27 mouse cellular contexts compared by ENCODE assay signal in the genomic region with DNA sequence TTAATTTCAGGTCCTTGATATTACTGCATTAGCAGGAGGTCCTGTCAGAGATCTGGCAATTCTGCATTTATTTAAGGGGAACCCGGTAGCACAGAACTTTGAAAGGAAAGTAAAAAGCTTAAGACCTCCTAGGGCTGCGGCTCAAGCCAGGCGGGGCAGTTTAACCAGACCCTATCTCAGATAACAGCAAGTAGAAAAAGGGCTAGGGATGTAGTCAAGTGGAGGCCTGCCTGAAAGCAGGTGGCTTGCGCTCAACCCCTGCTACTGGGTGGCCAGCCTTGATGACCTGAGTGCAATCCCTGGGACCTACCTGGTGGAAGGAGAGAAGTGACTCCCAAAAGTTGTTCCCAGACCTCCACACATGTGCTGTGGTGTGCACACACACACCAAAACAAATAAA. TPM values are rescaled to one million over a fixed set of nuclear protein-coding genes. Genes with fewer than 3 reads are reported as not detected.
A peak's percentile ranks its signal among the peaks of the same experiment; 100 is the strongest.
DNase-seq lines count a peak whose midpoint lies in the region; ATAC-seq and TF ChIP-seq lines count a peak whose summit lies in the region.
"Had no signal": no experiment of that assay in that cellular context is flagged by ENCODE, and none has a peak within 500 bp of the region (broad histone marks: within the 10 kb centered on the region; RNA-seq: fewer than 3 reads in every experiment).

No protein-coding gene starts in this region.

- ATAC-seq in liver, embryonic 11.5 days (replicated peaks; ENCODE audit: low FRiP score): peak; percentile 58; the same call in 1 of the 2 replicates
- ATAC-seq in G1E (ENCODE audit: extremely low read depth, insufficient number of reproducible peaks, low FRiP score, poor library complexity, severe bottlenecking): 0 out of 2 replicates have a peak, but pooled peaks have one; percentile 15
- peak; percentile 47; the same call in 1 of the 2 replicates for ATAC-seq in megakaryocyte-erythroid progenitor cell, adult 5-6 weeks (replicated peaks; ENCODE audit: low FRiP score, low TSS enrichment, poor library complexity, severe bottlenecking)
- ATAC-seq: CD4-positive, CD25-positive, alpha-beta regulatory T cell, adult 4 months; forebrain, embryonic 13.5 days; forebrain, embryonic 15.5 days; forebrain, postnatal 0 days had no signal

- WGBS in liver, embryonic 11.5 days: 62% methylated on average over 4 of the region's 4 CpGs

- no peaks in the 10 kb centered on the region for H3K36me3 ChIP-seq in liver, embryonic 11.5 days (ENCODE audit: control insufficient read depth, insufficient read depth, low read length)
- no peaks in the 10 kb centered on the region for H3K36me3 ChIP-seq in G1E (replicated peaks)
- H3K36me3 ChIP-seq: embryonic facial prominence, embryonic 10.5 days; embryonic facial prominence, embryonic 12.5 days; forebrain, embryonic 15.5 days had no signal

- no peak for DNase-seq in liver, embryonic 11.5 days (ENCODE audit: low spot score)
- no peak for DNase-seq in liver
- DNase-seq in G1E (ENCODE audit: low spot score): no peak
- no peak for DNase-seq in urinary bladder, postnatal 4 days (ENCODE audit: low spot score in 2 of 2)
- DNase-seq: adrenal gland, adult 2 months; adrenal gland, postnatal 10 days; adrenal gland, postnatal 25 days; B cell, adult 2 months; cerebellum, adult 11 months; cerebellum, adult 18-20 months; cerebellum, adult 8-10 months; cerebellum, adult 9-11 months; cerebellum, postnatal 25 days; forebrain, postnatal 0 days had no signal

- no peak overlapping the region for H3K4me3 ChIP-seq in liver, embryonic 11.5 days (ENCODE audit: low read depth, low read length)
- no peak overlapping the region for H3K4me3 ChIP-seq in G1E (ENCODE audit: low read depth, low read length)
- H3K4me3 ChIP-seq: embryonic facial prominence, embryonic 10.5 days; embryonic facial prominence, embryonic 12.5 days; forebrain, embryonic 13.5 days; forebrain, embryonic 15.5 days had no signal

- no peak overlapping the region for H3K4me2 ChIP-seq in liver, embryonic 11.5 days
- H3K4me2 ChIP-seq: embryonic facial prominence, embryonic 12.5 days; forebrain, embryonic 13.5 days; forebrain, embryonic 15.5 days had no signal

- H3K9me3 ChIP-seq in liver, embryonic 11.5 days (ENCODE audit: control insufficient read depth, low read length): no peaks in the 10 kb centered on the region
- no peaks in the 10 kb centered on the region; the same call in 1 of the 2 replicates for H3K9me3 ChIP-seq in G1E (replicated peaks)
- H3K9me3 ChIP-seq: embryonic facial prominence, embryonic 10.5 days; embryonic facial prominence, embryonic 12.5 days; forebrain, embryonic 13.5 days; forebrain, embryonic 15.5 days had no signal

- TF ChIP-seq CTCF in G1E (IDR thresholded peaks at IDR 0.05; ENCODE audit: low read depth, low read length): no peak

- no peak overlapping the region for H3K27ac ChIP-seq in liver, embryonic 11.5 days (ENCODE audit: low read depth, low read length)
- H3K27ac ChIP-seq: embryonic facial prominence, embryonic 10.5 days; embryonic facial prominence, embryonic 12.5 days; forebrain, embryonic 13.5 days; forebrain, embryonic 15.5 days had no signal

- no peaks in the 10 kb centered on the region for H3K27me3 ChIP-seq in liver, embryonic 11.5 days (replicated peaks; ENCODE audit: control insufficient read depth, insufficient read depth, low read length)
- no peaks in the 10 kb centered on the region for H3K27me3 ChIP-seq in G1E (ENCODE audit: insufficient read depth, low read length)
- H3K27me3 ChIP-seq: CH12.LX; embryonic facial prominence, embryonic 12.5 days; forebrain, embryonic 13.5 days; forebrain, embryonic 15.5 days had no signal

- H3K4me1 ChIP-seq in liver, embryonic 11.5 days (replicated peaks; ENCODE audit: control insufficient read depth, insufficient read depth, low read length): no peaks in the 10 kb centered on the region
- H3K4me1 ChIP-seq in G1E (ENCODE audit: insufficient read depth, low read depth, low read length): peaks cover 6% of the 10 kb centered on the region
- H3K4me1 ChIP-seq: embryonic facial prominence, embryonic 10.5 days; embryonic facial prominence, embryonic 12.5 days; forebrain, embryonic 13.5 days; forebrain, embryonic 15.5 days had no signal

- H3K9ac ChIP-seq in liver, embryonic 11.5 days (ENCODE audit: low read depth, low read length): no peak overlapping the region
- H3K9ac ChIP-seq: embryonic facial prominence, embryonic 12.5 days; forebrain, embryonic 13.5 days; forebrain, embryonic 15.5 days; forebrain, postnatal 0 days had no signal

RNA-seq across cellular contexts. Expression of a gene that starts 6.6 kb away (rescaled TPM):
- polyA plus RNA-seq in liver, embryonic 11.5 days (2014; fragmentation: Nextera tagmentation; extraction: Ambion mirVana): 0.30 and 0.32 TPM in 2 replicates
- 49.6 and 56.4 TPM in 2 replicates for total RNA-seq in G1E (2014; fragmentation: Nextera tagmentation)
- total RNA-seq in G1E (2017): 73.0 and 83.9 TPM in 2 replicates
- 10.1 and 12.0 TPM in 2 replicates for polyA plus RNA-seq in G1E (2012)
- total RNA-seq in megakaryocyte-erythroid progenitor cell, adult 5-6 weeks (2014; fragmentation: Nextera tagmentation): not detected in 2 replicates
- total RNA-seq in megakaryocyte-erythroid progenitor cell, adult 5-6 weeks (2017): not detected in 2 replicates
- total RNA-seq: adrenal gland, adult 2 months; adrenal gland, postnatal 10 days; adrenal gland, postnatal 25 days; adrenal gland, postnatal 4 days; CH12.LX; forebrain, postnatal 0 days; MEL had no signal
- polyA plus RNA-seq: adrenal gland, adult 2 months; brain, embryonic 14.5 days; CD4-positive, CD25-positive, alpha-beta regulatory T cell, adult 4 months; cortical plate, adult 2 months; embryonic facial prominence, embryonic 10.5 days; embryonic facial prominence, embryonic 12.5 days; embryonic facial prominence, embryonic 14.5 days; forebrain, embryonic 11.5 days; forebrain, embryonic 13.5 days; forebrain, embryonic 15.5 days; forebrain, postnatal 0 days had no signal

RNA-seq across cellular contexts. Expression of a gene that starts 26.8 kb away (rescaled TPM):
- polyA plus RNA-seq in liver, embryonic 11.5 days (2014; fragmentation: Nextera tagmentation; extraction: Ambion mirVana): 0.08 TPM in 1 of 2 replicates, not detected in the other
- total RNA-seq in G1E (2014; fragmentation: Nextera tagmentation) (0.39 and 0.83 TPM in 2 replicates), G1E (2017) (0.06 and 0.11 TPM in 2 replicates)
- polyA plus RNA-seq in G1E (2012): not detected in 2 replicates
- not detected in 2 replicates for total RNA-seq in megakaryocyte-erythroid progenitor cell, adult 5-6 weeks (2014; fragmentation: Nextera tagmentation)
- total RNA-seq in megakaryocyte-erythroid progenitor cell, adult 5-6 weeks (2017): not detected in 2 replicates
- total RNA-seq: adrenal gland, adult 2 months; adrenal gland, postnatal 10 days; adrenal gland, postnatal 25 days; adrenal gland, postnatal 4 days; CH12.LX; forebrain, postnatal 0 days; MEL had no signal
- polyA plus RNA-seq: adrenal gland, adult 2 months; CD4-positive, CD25-positive, alpha-beta regulatory T cell, adult 4 months; cortical plate, adult 2 months; embryonic facial prominence, embryonic 10.5 days; embryonic facial prominence, embryonic 12.5 days; embryonic facial prominence, embryonic 14.5 days; forebrain, embryonic 11.5 days; forebrain, embryonic 13.5 days; forebrain, embryonic 15.5 days; forebrain, postnatal 0 days had no signal

Comparison
In these comparisons a context has a peak if more than half of its experiments do, and no peak if none do; other contexts are left out.
1. RNA of a gene that starts 6.6 kb away (total RNA-seq): 49.6 to 83.9 TPM in G1E; not detected in megakaryocyte-erythroid progenitor cell, adult 5-6 weeks; every median in the first group is over 10 times any median in the second.
2. Peak in every context shown above with its lines, with median percentiles within 50 percentile points of each other: ATAC-seq.